Mouse (Mus musculus) embryonic facial prominence, embryonic 12.5 days (tissue): ENCODE measurements at regions not wholly inside any gene's neighbourhood (a gene's known extent, or its start where the extent isn't known, plus 50 kb on each side); places are given as distances from the start of the nearest gene placed in this dataset.

Experiments
- ATAC-seq: fragments of 200-750 bp; cut with Nextera tagmentation; 2 replicates; pipeline ENCODE4 v1.8.0; 2017; ENCODE audit not compliant: insufficient number of reproducible peaks, insufficient read depth, low FRiP score, low TSS enrichment
- H3K27ac ChIP-seq: fragments of 300-500 bp; sonication (generic); 2 replicates; pipeline ENCODE4 v1.5.1; 2016; ENCODE audit warnings: mild to moderate bottlenecking
- H3K27me3 ChIP-seq: fragments of 300-500 bp; sonication (generic); 2 replicates; pipeline ENCODE4 v1.6.1; 2016; ENCODE audit warnings: mild to moderate bottlenecking, moderate library complexity
- H3K36me3 ChIP-seq: fragments of 300-500 bp; sonication (generic); 2 replicates; pipeline ENCODE4 v1.6.1; 2016; ENCODE audit warnings: mild to moderate bottlenecking
- H3K4me1 ChIP-seq: fragments of 300-500 bp; sonication (generic); 2 replicates; pipeline ENCODE4 v1.6.1; 2016
- H3K4me2 ChIP-seq: fragments of 300-500 bp; sonication (generic); replicated peaks from 2 replicates; pipeline ENCODE4 v1.6.1; 2016; ENCODE audit warnings: mild to moderate bottlenecking, moderate library complexity
- H3K4me3 ChIP-seq: fragments of 300-500 bp; sonication (generic); 2 replicates; pipeline ENCODE4 v1.5.1; 2016; ENCODE audit warnings: mild to moderate bottlenecking
- H3K9ac ChIP-seq: fragments of 300-500 bp; sonication (generic); 2 replicates; pipeline ENCODE4 v1.6.1; 2016; ENCODE audit warnings: mild to moderate bottlenecking, moderate library complexity
- H3K9me3 ChIP-seq: fragments of 300-500 bp; sonication (generic); 2 replicates; pipeline ENCODE4 v1.6.1; 2016; ENCODE audit warnings: mild to moderate bottlenecking, moderate library complexity
- WGBS: fragments of 180-500 bp; shearing (Covaris S2); methylation state at CpG from one replicate; pipeline ENCODE4 v1.1.7; 2016; 5-methylcytosine and 5-hydroxymethylcytosine counted together

DNA sequence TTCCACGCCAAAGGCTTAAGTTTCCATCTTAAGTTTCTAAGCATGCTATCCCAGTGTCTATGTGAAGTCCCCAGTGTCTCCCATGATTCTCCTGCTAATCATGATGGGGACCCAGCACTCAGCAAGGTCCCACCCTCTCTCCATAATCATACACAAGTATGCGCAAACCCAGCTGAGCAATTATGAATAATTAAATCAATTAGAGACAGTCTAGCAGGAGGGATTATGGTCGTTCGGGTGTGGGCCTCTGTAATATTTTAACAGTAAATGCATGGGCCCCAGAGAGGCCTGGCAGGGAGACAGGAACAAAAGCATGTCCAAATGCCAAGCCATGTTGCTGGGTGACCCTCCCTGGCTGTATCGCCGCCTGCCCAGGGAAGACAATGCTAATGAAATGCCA lies 73.1 kb upstream of the Msx1 start:
- ATAC-seq, result no peak
- H3K9ac ChIP-seq, result no peak overlapping the region
- H3K27ac ChIP-seq, result no peak overlapping the region
- no peaks in the 10 kb centered on the region for H3K36me3 ChIP-seq
- 53% methylated on average over 6 of the region's 6 CpGs for WGBS
- no peak overlapping the region for H3K4me2 ChIP-seq
- H3K4me3 ChIP-seq, result no peak overlapping the region
- H3K4me1 ChIP-seq, result peaks cover 62% of the 10 kb centered on the region
- no peaks in the 10 kb centered on the region for H3K9me3 ChIP-seq
- peaks cover 71% of the 10 kb centered on the region for H3K27me3 ChIP-seq

DNA sequence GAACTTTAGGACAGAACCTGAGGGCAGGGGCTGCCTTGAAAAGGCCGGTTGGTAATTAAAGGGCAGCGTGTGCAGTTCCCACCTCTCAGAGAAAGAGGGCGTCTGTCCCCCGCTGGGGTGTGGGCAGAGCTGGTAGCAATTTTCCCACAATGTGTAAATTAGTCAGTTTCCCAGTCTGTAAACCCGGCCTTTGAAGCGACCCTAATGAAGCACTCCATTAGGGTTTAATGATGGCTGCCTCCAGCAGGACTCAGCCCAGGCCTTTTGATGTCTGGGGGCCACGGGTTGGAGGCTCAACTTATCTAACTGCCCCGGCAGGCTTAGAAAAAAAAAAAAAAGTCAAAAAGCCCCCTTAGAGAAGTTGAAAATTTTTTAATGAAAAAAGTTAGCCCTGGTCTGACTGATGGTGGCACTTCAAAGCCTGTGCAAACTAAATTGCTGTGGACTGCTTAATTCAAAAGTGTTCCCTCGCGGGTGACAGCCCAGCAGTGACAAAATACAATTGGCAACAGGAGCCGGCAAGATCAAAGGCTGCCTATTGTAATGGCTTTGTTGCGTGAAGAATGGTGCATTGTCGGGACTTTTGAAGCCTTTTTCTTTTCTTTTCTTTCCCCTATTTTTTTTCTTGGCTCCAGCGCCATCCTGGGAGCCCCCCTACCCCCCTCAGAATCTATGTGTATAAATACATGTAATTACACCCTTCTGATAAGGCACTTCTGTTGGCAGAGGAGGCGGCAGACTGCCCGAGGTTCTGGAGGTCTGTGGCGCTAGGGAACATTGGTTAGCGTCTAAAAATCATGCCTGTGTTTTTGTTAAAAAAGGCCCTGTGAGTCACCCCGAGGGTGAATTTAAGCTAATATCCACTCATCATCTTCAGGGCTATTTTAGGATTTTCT lies 71.3 kb upstream of the Msx1 start:
- H3K4me2 ChIP-seq, result peak overlapping the region; percentile 12; the same call in 1 of the 2 replicates
- peaks cover 73% of the 10 kb centered on the region for H3K27me3 ChIP-seq
- no peak overlapping the region for H3K9ac ChIP-seq
- H3K9me3 ChIP-seq, result no peaks in the 10 kb centered on the region
- WGBS, result 3% methylated on average over 19 of the region's 19 CpGs
- ATAC-seq, result no peak
- H3K4me1 ChIP-seq, result peaks cover 48% of the 10 kb centered on the region
- no peaks in the 10 kb centered on the region for H3K36me3 ChIP-seq
- H3K27ac ChIP-seq, result no peak overlapping the region
- H3K4me3 ChIP-seq, result no peak overlapping the region

DNA sequence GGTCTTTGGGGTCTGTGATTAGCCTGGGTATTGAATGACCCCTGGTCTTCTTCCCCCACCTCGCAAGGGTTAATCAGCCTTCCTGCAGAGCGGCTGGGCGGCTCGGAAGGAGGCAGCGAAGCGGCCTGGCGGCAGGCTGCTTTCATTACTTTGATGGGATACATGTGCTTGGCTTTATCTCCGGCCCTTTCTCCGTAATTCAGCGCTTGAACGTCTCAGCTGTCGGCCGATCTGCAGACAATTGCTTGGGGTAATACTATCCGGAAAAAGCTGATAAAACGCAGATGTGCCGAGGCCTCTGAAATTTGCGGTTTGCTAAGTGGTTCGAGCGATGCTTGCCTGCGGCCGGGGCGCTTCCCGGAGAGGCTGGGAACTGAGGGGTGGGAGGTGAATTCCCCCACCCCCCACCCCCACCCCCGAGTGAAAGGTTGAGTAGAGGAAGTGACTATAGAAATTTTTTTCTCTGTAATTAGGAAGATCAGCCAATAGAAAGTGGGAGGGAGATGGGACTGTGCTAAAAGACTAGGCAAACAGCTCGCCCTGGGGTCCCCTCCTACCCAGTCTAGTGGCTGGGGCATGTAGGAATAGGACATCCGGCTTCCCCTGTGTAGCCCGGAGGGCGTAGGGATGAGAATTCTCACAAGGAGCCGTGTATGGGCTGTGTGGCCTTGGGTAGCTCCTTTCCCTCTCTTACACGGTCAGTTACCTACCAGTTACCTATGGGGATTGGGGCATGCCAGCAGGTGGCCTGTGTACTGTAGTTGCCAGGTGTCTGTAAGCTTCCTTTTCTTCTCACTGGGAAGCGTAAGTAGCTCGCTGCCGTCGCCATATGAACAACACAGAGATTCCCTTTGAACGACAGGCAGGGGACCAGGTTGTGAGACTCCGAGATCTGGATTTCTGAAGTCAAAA lies 69.5 kb upstream of the Msx1 start:
- Histone ChIP-seq H3K9ac (peak overlapping the region; percentile 2; the same call in 1 of the 2 replicates), H3K4me3 (peak overlapping the region; percentile 21), H3K9me3 (no peaks in the 10 kb centered on the region), H3K4me1 (peaks cover 48% of the 10 kb centered on the region), H3K4me2 (peak overlapping the region; percentile 51), H3K27me3 (peaks cover 64% of the 10 kb centered on the region), H3K27ac (peak overlapping the region; percentile 69; the same call in 1 of the 2 replicates), H3K36me3 (no peaks in the 10 kb centered on the region)
- ATAC-seq, result peak; percentile 77
- WGBS, result under 1% methylated on average over 36 of the region's 36 CpGs

DNA sequence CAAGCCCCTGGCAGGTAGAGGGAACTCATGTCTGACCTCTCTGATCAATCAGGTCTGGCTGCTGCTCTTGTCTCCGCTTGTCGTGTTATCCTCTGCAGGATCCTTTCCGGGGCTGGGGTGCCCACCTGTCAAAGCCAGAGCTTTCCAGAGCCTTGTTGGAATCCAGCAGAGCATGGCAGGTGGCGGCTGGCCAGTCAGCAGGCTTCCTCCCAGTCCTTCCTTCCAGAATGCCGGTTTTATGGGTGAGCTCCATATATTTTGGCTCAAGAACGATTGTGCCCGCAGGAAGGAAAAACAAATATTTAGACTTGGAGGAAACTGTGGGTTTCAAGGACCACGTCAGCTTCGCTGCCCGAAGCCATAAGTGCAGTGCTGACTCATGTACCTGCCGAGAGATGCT lies 66.3 kb upstream of the Msx1 start:
- Histone ChIP-seq H3K36me3 (no peaks in the 10 kb centered on the region), H3K9me3 (no peaks in the 10 kb centered on the region), H3K4me2 (no peak overlapping the region), H3K27ac (no peak overlapping the region), H3K9ac (no peak overlapping the region), H3K4me1 (peaks cover 26% of the 10 kb centered on the region), H3K27me3 (peaks cover 52% of the 10 kb centered on the region), H3K4me3 (no peak overlapping the region)
- WGBS, result 61% methylated on average over 11 of the region's 11 CpGs
- no peak for ATAC-seq

DNA sequence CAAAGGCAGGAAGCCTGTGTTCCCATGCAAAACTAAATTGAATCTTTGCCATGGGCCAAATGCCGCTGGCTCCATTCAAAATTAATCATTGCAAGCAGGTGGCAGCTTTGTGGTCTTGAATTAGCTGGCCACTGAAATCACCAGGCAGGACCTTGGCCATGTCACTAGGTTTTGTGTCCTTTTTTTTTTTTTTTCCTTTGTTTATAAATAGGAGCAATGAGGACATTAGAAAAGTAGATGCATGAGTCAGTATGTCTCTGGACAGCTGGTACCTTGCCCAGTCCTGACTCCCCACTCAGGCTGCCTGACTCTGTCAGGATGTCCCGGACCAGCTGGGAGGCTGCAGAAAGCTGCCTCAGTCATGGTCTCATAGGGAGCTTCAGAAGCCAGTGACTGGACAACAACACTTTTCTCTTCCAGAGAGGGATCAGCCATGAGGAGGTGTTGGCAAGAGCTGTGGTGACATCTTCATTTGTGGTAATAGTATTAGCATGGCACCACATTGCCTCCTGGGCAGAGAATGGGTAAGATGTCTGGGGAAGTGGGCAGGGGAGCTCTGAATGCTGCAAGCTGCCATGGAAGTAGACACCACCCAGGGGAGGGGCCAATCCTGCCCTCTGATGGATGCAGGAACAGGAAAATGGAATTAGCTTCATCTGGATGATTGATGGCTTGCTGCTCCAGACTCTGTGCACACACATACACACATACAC lies 55.4 kb upstream of the Msx1 start:
- 0 out of 2 replicates have a peak, but pooled peaks cover 5% of the 10 kb centered on the region for H3K27me3 ChIP-seq
- no peak for ATAC-seq
- H3K36me3 ChIP-seq, result no peaks in the 10 kb centered on the region
- no peak overlapping the region for H3K9ac ChIP-seq
- no peak overlapping the region for H3K4me2 ChIP-seq
- no peaks in the 10 kb centered on the region for H3K9me3 ChIP-seq
- peaks cover 4% of the 10 kb centered on the region; the same call in 1 of the 2 replicates for H3K4me1 ChIP-seq
- WGBS, result 91% methylated on average over 2 of the region's 2 CpGs
- no peak overlapping the region for H3K4me3 ChIP-seq
- no peak overlapping the region for H3K27ac ChIP-seq

DNA sequence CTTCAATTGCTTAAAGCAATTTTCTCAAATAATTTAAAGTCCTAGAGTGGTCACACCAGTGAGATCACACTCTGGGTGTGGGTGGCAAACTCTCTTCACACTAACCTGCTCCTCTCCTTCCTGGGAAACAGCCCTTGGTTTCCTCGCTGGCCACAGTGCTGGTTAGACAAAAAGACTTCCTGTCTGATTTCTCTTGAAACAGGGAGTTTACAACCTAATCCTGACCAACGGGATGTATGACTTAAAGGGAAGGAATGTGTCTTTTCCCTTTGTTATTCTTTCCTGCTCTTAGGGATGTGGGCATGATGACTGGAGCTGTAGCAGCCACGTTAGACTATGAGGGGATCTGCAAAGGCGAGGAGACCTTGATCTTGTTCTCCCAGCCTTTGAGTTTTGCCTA lies 51.9 kb upstream of the Msx1 start:
- H3K4me2 ChIP-seq, result no peak overlapping the region
- no peak for ATAC-seq
- 0 out of 2 replicates have a peak, but pooled peaks cover 16% of the 10 kb centered on the region for H3K27me3 ChIP-seq
- no peak overlapping the region for H3K9ac ChIP-seq
- no peak overlapping the region for H3K27ac ChIP-seq
- H3K4me3 ChIP-seq, result no peak overlapping the region
- peaks cover 4% of the 10 kb centered on the region; the same call in 1 of the 2 replicates for H3K4me1 ChIP-seq
- no peaks in the 10 kb centered on the region for H3K9me3 ChIP-seq
- no peaks in the 10 kb centered on the region for H3K36me3 ChIP-seq
- 64% methylated on average over 4 of the region's 4 CpGs for WGBS

DNA sequence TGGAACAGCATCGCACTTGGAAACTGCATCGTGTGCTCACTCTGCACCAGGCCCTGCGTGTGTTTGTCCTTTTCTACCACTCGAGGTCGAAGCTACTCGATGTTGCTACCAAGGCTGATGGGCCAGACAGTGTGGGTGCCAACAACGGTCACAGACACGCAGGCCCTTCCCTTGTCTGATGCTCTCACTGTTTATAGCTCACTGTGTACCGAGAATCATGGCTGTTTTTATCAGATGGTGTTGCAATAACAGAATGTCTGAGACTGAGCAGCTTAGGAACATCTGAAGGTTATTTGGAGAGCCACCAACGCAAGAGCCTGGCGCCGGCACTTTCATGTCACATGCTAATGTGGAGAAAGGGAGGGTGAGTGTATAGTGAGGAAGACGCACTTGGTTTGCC lies 51.1 kb upstream of the Msx1 start:
- Histone ChIP-seq H3K36me3 (no peaks in the 10 kb centered on the region), H3K27me3 (peaks cover 19% of the 10 kb centered on the region; the same call in 1 of the 2 replicates), H3K4me3 (no peak overlapping the region), H3K27ac (no peak overlapping the region), H3K4me2 (no peak overlapping the region), H3K9ac (no peak overlapping the region), H3K4me1 (peaks cover 4% of the 10 kb centered on the region; the same call in 1 of the 2 replicates), H3K9me3 (no peaks in the 10 kb centered on the region)
- WGBS, result 91% methylated on average over 13 of the region's 13 CpGs
- ATAC-seq, result no peak

DNA sequence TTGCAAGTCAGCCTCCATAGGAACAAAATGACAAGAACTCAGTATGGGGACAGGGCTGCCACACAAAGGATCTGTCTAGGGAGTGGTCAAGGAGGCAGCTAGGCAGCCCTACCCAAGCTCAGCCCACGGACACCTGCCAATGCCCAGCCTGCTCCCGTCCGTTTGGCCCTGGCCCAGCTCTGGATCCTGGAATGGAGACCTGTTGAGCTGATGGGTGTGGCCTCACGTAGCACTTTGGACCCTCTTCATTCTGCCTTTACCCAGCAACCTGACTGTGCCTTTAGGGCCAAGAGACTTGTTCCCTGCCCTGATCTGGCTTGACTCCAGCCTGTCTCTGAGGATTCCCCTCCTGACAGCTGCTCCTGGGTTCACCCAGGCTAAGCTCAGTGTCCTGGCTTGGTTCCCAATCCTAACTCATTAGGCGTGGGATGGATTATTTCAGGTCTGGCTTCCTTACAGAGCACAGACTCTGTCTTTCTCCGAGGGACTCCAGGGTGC lies 50.5 kb upstream of the Msx1 start:
- 82% methylated on average over 6 of the region's 6 CpGs for WGBS
- Histone ChIP-seq H3K4me2 (no peak overlapping the region), H3K4me1 (no peaks in the 10 kb centered on the region), H3K36me3 (no peaks in the 10 kb centered on the region), H3K27ac (no peak overlapping the region), H3K27me3 (peaks cover 14% of the 10 kb centered on the region; the same call in 1 of the 2 replicates), H3K9me3 (no peaks in the 10 kb centered on the region), H3K9ac (no peak overlapping the region), H3K4me3 (no peak overlapping the region)
- ATAC-seq, result no peak
